Mouse (Mus musculus): ENCODE measurements at regions not wholly inside any gene's neighbourhood (a gene's known extent, or its start where the extent isn't known, plus 50 kb on each side); places are given as distances from the start of the nearest gene placed in this dataset.

GRCm38 (mm10) chr6:84436716-84437115 lies 157.0 kb downstream of the Cyp26b1 start:
- DNase-seq (ENCODE audit: low read depth), result no peak

- DNase-seq (ENCODE audit: low read depth), result no peak
Measured at GRCm38 (mm10) chr6:84434532-84434931, 159.2 kb downstream of the Cyp26b1 start.

GRCm38 (mm10) chr6:84431622-84431955 lies 162.1 kb downstream of the Cyp26b1 start:
- DNase-seq (ENCODE audit: low read depth), result no peak

GRCm38 (mm10) chr6:84430925-84431621 lies 162.6 kb downstream of the Cyp26b1 start:
- no peak for DNase-seq (ENCODE audit: low read depth)

GRCm38 (mm10) chr6:84430146-84430545 lies 163.6 kb downstream of the Cyp26b1 start:
- no peak for DNase-seq (ENCODE audit: low read depth)

- DNase-seq (ENCODE audit: low read depth), result no peak
Measured at GRCm38 (mm10) chr6:84429247-84429646, 164.5 kb downstream of the Cyp26b1 start.

- DNase-seq (ENCODE audit: low read depth), result no peak
Measured at GRCm38 (mm10) chr6:84426691-84427090, 167.0 kb downstream of the Cyp26b1 start.

- DNase-seq (ENCODE audit: low read depth), result no peak
Measured at GRCm38 (mm10) chr6:84425823-84426222, 167.9 kb downstream of the Cyp26b1 start.

- no peak for DNase-seq (ENCODE audit: low read depth)
Measured at GRCm38 (mm10) chr6:84422946-84423345, 170.8 kb downstream of the Cyp26b1 start.

- DNase-seq (ENCODE audit: low read depth), result no peak
Measured at GRCm38 (mm10) chr6:84419691-84420090, 174.0 kb downstream of the Cyp26b1 start.

GRCm38 (mm10) chr6:84419281-84419680 lies 174.4 kb downstream of the Cyp26b1 start:
- no peak for DNase-seq (ENCODE audit: low read depth)

- DNase-seq (ENCODE audit: low read depth), result no peak
Measured at GRCm38 (mm10) chr6:84416992-84417636, 176.6 kb downstream of the Cyp26b1 start.

GRCm38 (mm10) chr6:84414400-84414799 lies 179.3 kb downstream of the Cyp26b1 start:
- DNase-seq (ENCODE audit: low read depth), result no peak

GRCm38 (mm10) chr6:84409863-84410513 lies 183.7 kb downstream of the Cyp26b1 start:
- no peak for DNase-seq (ENCODE audit: low read depth)

GRCm38 (mm10) chr6:84408513-84408912 lies 185.2 kb downstream of the Cyp26b1 start:
- DNase-seq (ENCODE audit: low read depth), result no peak

GRCm38 (mm10) chr6:84407773-84408172 lies 185.9 kb downstream of the Cyp26b1 start:
- DNase-seq (ENCODE audit: low read depth), result peak; percentile 44

GRCm38 (mm10) chr6:84404695-84405094 lies 189.0 kb downstream of the Cyp26b1 start:
- no peak for DNase-seq (ENCODE audit: low read depth)

GRCm38 (mm10) chr6:84402431-84402830 lies 191.3 kb downstream of the Cyp26b1 start:
- no peak for DNase-seq (ENCODE audit: low read depth)

- no peak for DNase-seq (ENCODE audit: low read depth)
Measured at GRCm38 (mm10) chr6:84394496-84395090, 199.1 kb downstream of the Cyp26b1 start.

- DNase-seq (ENCODE audit: low read depth), result no peak
Measured at GRCm38 (mm10) chr6:84393519-84394231, 200.0 kb downstream of the Cyp26b1 start.

- DNase-seq (ENCODE audit: low read depth), result no peak
Measured at GRCm38 (mm10) chr6:84392752-84393511, 200.8 kb downstream of the Cyp26b1 start.
